Mouse (Mus musculus): ENCODE measurements at regions not wholly inside any gene's neighbourhood (a gene's known extent, or its start where the extent isn't known, plus 50 kb on each side); places are given as distances from the start of the nearest gene placed in this dataset.
"Not testable (repeated sequence)": the region's sequence is repeated elsewhere in the genome, so short reads cannot be mapped to it uniquely, and the experiment has no call there.

DNA sequence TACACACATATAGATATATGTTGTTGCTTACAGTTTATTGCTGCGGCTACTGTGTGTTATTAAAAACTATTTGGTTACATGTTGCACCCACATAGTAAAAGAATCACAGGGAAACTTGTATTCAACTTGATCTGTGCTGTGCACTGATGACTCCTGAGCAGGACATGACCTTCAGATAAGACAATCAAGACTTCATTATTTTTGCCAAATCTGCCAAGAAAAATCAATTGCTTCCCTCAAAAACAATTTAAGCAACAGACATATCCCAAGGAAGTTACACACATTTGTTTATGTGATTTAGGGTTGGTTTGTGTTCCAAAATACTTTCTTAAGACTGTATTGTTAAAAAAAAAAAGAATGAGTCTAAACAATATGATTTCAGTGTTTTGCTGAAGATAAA, 114.7 kb upstream of the Emcn start:
- DNase-seq (ENCODE audit: low read depth), result no peak

DNA sequence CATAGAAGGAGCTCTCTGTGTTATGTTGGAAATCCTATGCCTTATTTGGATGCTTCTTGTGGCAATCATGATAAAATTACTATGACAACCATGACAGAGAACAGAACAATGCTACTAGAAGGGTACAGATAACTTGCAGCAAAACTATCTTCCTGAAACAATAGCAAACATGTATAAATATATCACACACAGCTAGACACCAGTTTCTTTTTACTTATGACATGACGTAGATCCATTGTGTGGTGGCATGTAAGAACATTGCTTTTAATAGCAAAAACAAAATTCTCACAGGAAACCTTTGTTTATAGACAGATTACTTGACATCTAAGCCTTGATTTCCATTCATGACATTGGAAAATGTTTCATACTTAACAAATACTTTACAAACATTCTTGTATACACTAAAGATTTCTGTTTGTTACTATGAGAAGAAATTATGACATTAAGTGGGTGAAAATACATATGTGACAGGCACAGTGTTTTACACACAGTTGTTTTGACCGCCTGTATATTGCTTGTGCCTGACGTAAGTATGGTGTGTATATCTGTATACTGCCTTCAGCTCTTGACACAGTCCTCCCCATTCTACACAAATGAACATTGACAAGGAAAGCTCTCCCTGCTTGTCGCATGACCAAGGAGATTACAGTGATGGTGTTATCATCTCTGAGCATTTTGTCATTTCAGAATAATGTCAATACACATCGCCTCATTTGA, 113.6 kb upstream of the Emcn start:
- no peak for DNase-seq (ENCODE audit: low read depth)

DNA sequence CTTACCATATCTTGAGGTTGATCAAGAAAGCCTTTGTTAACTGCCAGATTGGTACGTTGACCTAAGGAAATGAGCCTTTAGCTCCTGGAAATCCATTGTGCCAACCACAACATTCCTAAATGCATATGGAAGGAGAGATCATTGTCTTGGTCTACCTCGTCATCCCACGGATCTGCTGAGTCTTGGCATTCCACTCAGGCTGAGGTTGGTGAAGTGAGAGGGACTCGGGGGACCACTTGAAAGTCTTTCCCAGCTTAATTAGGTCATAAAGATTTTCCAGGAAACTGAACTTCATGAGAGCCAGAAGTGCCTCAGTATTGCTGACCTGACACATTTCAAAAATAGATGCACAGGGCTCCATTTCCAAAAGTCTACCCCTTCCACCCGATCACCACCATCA, 112.5 kb upstream of the Emcn start:
- DNase-seq (ENCODE audit: low read depth), result no peak

DNA sequence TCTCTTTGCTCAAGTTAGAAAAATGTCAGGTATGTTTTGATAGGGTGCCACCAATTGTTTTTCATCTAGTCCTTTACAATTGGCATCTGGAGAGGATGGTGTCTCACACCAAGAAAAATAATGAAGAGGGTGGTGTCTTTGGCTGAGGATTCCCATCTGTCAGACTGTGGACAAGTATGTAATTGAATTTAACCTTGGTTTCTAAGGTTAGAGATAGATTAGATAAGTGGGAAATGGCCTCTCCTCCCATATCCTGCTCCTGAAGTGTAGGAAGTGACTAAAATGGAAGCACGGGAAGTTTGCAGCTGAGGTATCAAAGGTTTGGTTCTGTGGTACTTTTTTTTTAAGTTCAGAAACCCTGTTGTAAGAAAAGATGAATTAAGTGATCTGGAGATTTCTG, 98.0 kb upstream of the Emcn start:
- no peak for DNase-seq (ENCODE audit: low read depth)

DNA sequence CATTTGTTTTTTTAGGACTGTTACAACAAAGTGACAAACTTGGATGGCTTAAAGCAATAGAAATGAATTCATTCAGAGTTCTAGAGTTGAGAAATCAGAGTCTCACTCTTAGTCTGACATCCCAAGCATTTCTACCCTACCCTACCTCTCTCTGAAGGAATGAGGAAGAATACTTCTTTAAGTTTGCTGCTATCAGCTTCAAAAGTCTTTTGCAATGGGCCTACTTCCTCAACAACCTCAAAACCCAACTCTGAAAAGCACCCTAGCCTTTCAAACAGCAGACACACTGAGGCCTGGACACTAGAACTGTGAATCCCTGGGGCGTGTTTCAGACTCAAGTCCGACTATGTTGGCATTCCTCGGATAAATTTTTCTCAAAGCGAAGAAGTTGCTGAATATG, 77.0 kb upstream of the Emcn start:
- no peak for DNase-seq (ENCODE audit: low read depth)

DNA sequence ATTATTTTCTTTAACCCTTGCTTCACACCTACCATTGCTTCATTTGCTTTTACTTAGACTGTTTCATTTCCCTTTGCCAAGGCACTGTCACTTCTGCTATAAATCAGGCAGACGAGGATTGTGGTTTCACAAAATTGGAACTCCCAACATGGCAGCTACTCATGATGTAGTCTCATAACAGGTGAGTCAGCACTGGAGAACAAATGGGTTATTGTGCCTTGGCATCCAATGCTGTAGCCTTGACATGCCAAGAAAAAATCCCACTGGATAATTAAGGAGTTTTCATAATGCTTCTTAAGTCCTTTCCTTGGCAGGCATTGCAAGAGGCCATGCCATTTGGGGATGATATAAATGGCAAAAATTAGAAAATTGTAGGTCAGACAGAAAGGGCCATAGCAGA, 73.1 kb upstream of the Emcn start:
- no peak for DNase-seq (ENCODE audit: low read depth)

DNA sequence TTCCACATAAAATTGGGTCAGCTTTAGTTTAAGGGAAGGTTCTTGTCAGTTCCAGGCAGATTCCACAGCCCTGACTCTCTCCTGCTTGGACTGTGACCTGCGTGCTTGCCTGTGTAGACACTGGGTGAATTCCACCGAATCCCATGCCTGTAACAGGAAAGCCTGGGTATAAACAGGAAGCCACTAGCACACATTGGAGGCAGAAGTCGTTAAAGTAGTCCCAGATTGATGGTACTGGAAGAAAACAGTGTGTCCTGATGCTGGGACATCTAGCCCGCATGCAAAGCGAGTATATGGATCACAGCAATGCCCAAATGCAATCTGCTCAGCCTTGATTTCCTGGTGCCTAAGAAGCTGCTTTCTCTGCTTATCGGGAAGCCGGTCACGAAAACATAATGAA, 65.4 kb upstream of the Emcn start:
- DNase-seq (ENCODE audit: low read depth), result no peak

DNA sequence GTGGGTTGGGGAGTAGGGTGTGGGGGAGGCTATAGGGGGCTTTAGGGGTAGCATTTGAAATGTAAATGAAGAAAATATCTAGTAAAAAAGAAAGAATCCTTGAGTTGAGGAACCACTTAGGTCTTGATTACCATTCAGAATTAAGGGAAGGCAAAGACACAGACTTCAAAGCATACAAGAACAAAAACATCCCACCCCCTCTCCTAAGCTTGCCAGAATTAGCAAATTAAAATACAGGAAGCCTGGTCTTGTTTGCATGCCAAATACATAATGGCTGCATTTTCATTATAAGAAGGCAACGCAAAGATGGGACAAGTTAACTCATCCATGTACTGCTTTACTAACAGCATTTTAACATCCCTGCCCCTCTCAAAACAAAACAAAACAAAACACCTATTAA, 61.6 kb upstream of the Emcn start:
- DNase-seq (ENCODE audit: low read depth), result no peak

DNA sequence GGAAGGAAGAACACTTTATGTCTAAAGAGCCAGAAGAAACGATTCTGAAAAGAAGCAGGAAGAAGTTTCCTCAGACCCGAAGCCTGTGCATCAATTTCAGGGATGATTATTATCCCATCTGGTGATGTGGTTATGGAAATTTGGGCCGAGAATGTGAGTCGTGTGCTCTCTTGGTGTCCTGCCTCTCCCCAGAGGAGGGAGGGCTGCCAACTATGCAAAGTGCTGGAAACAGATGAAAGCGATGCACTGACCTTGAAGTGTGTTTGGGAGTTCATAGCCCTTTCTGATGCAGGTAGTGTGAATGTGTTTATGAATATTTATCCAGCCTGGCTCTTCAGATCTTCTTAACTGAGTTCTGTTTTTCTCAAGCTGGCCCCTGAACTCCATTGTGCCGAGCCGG, 59.8 kb upstream of the Emcn start:
- DNase-seq (ENCODE audit: low read depth), result no peak

DNA sequence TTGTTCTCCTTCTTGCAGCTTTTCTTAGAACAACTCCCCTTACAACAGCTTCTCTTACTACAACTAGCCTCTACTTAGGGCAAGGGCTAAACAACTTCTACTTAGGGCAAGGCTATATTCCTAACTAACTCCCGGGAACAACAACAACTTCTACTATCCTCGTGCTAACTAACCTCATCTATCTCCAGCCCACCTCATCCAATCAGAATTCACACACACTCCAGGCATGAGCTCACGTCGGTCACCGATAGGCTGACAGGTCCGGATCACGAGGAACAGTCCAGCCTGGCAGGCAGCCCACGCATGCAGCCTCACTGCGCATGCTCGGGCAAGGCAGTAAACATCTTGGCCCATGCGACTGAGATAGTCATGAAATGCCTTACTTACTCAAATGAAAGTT, 53.3 kb upstream of the Emcn start:
- not testable (repeated sequence) for DNase-seq (ENCODE audit: low read depth)

DNA sequence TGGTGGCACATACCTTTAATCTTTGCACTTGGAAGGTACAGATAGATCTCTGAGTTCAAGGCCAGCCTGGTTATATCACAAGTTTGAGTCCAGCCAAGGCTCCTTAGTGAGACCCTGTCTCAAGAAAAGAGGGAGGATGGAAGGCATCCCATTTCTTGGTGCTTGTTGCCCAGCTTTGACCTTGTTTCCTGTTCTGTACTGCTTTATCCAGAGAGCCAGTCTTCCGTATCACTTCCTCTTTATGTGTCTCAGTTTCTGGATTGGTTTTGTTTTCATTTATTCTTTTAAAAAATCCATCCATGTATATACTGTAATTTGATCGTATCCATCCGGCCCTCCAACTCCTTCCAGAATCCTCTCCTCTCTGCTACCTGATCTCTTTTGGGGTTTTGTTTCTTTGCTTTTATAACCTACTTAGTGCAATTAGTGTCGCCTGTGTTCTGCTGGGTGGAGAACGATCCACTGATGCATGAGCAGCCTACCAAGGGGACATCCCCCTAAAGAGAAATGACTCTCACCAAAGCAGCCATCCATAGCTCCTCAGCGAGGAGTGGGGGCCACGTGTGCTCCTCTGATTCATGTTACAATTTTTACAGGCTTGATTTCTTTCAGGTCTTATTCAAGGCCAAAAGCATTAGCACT, 52.4 kb upstream of the Emcn start:
- no peak for DNase-seq (ENCODE audit: low read depth)

DNA sequence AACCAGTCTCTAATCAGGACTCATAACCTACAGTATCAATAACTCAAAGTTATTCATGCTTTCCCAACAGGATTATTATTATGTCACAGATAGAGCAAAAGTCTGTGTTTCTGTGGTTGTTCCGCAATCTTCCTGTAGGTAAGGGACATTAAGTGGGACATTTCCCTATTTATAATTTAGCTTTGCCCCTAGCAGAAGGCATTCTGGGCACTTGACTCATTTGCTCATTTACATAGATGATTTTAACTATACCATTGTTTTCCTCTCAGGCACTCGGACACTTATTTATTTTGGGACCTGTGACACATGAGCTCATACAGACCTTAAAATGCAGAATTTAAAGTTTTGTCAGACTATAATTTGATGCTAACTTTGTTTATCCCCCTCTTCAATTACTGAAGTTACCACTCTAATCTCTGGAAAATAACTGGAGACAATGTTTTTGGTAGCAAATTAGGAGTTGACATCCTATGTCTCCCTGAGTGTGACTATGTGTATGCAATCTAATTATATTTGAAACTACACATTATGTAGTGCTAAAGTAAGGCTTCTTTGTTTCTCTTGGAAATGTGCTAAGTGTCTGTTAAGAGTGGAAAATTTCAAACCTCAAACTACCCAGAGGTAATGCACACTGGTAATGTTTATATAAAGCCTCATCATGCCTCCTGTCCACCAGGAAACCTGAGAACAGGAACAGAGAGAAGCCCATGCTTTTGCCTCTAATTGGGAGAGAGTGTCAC, 51.8 kb upstream of the Emcn start:
- DNase-seq (ENCODE audit: low read depth), result no peak

DNA sequence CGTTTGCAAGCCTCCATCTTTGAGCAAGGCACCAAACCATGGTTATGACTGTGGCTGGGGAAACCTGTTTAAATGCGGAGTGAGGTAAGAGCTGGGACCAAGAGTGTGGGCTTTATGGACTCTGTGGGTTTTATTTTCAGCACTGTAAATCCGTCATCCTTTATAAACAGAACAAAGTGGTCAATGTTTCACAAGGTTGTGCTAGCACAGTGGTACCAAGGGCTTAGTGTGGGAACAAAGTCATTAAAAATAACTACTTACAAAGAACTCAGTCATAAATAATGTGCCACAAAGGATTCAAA, 51.2 kb upstream of the Emcn start:
- DNase-seq (ENCODE audit: low read depth), result no peak

Data from induced T-regulatory cell, adult 2 months (primary cell).